Mouse (Mus musculus) right cerebral cortex, postnatal 25 days (tissue): ENCODE results near the gene Zfp160.
"Not testable (repeated sequence)": the region's sequence is repeated elsewhere in the genome, so short reads cannot be mapped to it uniquely, and the experiment has no call there.

Source experiments
- DNase-seq: peaks from one replicate; pipeline ENCODE4 v3.0.0; 2022

The Zfp160 gene

DNA sequence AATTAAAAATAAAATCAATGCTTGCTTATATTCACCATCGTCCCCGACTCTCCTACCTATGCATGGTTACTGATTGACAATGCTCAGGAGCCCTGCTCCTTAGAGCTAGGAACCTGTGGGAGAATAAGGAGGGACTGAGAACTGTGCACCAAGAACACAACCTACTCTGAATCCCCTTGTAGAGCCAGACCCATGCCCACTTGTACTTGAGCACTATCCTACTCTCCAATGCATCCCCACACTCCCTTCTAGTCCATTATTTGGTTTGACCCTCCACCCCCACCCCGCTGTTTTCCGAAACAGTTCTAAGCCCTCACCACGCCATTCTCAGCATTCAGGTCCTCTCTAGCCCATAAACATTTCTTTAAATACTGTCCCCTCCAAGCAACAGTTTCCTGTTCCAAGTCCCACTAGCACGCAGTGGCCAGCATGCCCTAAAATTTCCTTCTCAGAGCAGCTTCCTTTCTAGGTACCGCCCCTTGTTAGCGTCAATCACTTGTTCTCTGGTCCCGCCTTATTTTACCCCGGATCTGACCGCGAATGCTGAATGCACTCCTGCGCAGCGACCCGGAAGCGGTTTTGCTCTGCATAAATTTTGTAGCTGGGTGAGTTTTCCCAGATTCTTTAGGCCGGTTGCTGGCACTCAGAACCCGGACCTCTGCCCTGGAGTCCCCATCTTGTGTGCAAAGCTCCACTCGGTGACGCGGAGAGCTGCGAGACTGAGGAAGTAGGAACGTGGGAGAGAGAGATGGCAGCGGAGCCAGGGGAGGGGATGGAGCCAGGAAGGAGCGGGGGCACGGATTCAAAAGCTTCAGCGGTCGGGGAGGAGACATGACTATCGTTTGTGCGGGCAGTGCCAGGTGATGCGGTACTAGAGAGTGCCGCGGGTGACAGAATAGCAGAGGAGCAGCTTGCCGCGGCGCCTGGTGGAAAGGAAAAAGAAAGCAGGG, at the start of gene Zfp160:
Gene Zfp160 (plus strand): TSS at position 522 of the 950 bp plus-strand sequence.
- peak; percentile 88 for DNase-seq

DNA sequence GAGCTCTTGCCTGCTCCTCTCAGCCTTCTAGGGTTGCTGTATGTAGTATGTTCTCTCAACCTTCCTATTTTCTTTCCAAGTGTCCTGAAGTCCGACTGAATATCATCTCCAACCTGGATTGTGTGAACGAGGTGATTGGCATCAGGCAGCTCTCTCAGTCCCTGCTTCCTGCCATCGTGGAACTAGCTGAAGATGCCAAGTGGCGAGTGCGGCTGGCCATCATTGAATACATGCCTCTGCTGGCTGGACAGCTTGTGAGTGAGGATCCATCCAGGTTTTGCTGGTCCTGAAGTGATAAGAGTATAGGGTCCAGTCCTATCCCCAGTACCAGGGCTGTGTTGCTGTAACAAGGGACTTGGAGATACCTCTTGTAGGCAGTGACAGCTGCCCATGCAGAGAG, 48.3 kb upstream of the Zfp160 start:
- no peak for DNase-seq

GRCm38 (mm10) chr17:20965421-20965820, 43.3 kb upstream of the Zfp160 start:
- no peak for DNase-seq

DNA sequence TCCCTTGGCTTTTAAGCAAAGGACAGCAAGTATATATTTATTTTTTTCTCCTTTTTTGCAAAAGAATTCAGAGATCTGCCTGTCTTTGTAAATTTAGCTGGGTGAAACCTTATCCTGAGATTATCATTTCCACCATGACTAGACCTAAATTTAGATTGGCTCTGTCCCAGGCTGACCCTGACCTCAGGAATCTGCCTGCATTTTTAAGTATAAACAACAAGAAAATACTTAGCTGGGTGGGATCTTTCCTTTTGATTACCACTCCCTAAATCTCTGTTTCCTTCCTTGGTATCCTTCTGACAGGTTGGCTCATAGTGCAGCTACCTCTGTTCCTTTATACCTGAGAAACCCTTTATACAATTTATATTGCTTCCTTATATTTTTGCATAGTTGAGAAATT, 42.0 kb upstream of the Zfp160 start:
- DNase-seq, result no peak

GRCm38 (mm10) chr17:20993716-20994115, 15.0 kb upstream of the Zfp160 start:
- DNase-seq, result no peak

DNA sequence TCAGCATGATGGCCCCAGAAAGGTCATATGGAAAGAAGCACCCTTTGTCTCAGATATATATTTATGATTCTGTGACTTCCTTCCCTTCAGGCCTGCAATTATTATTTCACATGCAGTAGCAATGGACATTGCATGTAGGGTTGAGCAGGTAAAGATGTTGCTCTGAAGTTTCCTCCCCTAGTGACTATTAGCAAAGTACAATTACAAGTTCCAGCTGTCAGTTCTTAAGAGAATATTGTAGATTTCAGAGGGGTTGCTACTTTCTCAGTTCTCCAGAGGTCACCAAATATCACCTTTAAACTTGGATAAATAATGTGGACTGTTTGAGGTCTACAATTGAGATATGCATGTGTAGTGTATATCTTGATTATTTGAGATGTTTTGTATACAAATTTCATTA, 12.3 kb upstream of the Zfp160 start, which contains the start of gene Vmn1r233:
Gene Vmn1r233 (minus strand): TSS at position 101 of the 400 bp plus-strand sequence.
- no peak for DNase-seq

DNA sequence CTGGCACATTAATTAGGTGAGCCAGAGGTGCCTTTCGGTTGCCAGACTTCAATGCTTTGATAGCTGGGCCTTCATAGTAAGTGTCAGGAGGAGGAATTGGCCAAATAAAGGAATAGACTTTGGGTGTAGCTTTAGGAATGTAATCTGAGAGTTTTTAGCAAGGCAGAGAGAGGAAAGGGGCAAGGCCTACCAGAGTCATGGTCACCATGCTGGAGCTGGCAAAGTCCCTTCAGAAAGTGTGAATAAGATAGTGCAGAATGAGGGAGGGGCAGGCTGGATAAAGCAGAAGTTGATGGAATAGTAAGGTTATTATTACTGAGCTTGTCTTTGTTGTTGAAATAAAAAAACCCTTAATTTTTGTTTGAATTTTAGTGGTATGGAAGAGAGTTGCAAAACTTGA, 1.0 kb downstream of the Zfp160 start:
- DNase-seq, result no peak

DNA sequence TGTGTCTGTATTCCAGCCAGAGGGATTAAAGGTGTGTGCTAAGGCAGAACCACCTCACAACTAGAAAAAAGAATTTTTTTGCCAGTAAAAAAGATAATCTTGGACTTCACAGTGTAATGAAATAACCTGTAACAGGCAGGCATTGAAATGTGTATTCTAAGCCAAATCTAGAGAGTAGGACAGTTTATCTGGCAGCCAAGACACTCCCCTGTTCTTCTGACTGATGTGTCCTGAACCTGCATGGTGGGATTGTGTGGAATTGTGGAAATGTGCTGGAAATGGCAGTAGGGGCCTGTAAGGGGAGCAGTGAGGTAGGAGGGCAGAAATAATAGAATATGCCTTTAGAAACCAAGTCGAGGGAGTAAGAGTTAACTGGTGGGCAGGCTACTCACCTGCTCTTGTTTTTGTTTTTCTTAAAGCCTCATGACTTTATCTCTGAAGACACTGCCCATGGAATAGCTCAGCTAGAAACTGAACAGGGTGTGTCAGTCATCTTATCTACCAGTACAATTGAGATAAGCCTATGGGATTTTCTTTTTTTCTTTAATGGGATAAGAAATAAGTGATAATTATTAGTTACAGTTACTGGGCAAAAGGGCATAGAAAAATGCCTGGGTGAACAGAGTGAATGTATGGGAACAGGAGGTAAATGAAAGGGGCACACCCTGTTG, 9.8 kb downstream of the Zfp160 start:
- DNase-seq, result no peak

DNA sequence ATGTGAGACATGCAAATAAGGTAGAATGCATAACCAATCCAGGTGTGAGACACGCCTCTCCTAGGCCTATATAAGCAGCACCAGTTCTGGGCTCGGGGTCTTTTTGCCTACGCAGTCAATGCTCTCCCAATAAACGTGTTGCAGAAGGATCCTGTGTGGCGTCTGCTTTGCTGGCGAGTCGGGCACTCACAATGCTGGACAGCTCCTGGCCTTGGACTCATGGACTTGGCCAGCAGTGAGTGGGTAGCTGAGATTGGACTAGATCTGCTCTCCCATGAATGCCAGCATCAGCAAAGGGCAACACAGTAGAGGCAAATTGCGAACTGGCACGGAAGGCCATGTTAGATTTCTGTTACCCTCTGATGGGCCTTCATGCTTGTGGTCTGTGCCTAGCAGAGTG, 39.3 kb downstream of the Zfp160 start:
- DNase-seq, result not testable (repeated sequence)

- DNase-seq, result no peak
Observed at GRCm38 (mm10) chr17:21050901-21051300, 42.2 kb downstream of the Zfp160 start.

GRCm38 (mm10) chr17:21051341-21051740, 42.6 kb downstream of the Zfp160 start:
- not testable (repeated sequence) for DNase-seq

GRCm38 (mm10) chr17:21051919-21052318, 43.2 kb downstream of the Zfp160 start:
- DNase-seq, result not testable (repeated sequence)

DNA sequence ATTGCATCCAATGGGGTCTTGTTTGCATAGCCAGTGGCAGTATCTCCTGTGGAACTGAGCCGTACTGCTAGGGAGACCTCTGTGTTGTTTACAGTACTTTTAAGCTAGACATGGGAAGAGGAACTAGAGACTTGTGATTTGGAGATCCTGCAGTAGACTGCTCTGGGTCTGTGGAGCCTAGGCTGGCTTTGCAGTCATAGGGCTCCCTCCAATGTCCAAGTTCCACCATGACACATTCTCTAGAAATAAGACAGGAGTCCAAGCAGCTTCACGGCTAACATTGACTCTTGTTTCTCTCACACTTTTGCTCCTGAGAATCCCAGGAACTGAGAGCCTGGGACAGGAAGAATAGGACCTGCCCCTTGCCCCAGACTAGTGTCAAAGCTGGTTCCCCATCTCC, 44.6 kb downstream of the Zfp160 start:
- no peak for DNase-seq

GRCm38 (mm10) chr17:21055111-21055510, 46.4 kb downstream of the Zfp160 start:
- not testable (repeated sequence) for DNase-seq

GRCm38 (mm10) chr17:21065501-21065900, 56.8 kb downstream of the Zfp160 start:
- no peak for DNase-seq

- no peak for DNase-seq
Observed at GRCm38 (mm10) chr17:21067036-21067435, 58.3 kb downstream of the Zfp160 start.

DNA sequence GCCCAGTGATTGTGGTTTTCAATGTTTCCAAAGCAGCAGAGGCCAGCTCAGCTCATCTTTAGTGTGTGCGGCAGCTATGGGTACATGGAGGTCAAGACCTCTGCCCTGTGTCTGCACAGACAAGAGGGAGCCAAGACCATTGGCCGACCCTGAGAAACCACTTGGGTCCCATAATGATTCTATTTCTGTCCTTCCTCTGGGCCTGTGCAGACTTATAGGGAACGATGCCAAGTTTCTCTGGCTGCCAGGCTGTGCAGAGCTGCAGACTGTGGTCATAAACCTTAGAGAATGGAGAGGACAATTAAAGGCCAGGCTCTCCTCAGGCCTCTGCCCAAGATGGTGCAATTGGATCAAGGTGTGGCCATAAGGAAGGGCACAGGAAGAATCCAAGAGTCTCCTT, 60.7 kb downstream of the Zfp160 start:
- DNase-seq, result not testable (repeated sequence)

GRCm38 (mm10) chr17:21070971-21071370, 62.3 kb downstream of the Zfp160 start:
- DNase-seq, result not testable (repeated sequence)
